Mouse (Mus musculus) gastrocnemius, postnatal 10 days (tissue): ENCODE data around the gene Sox30. TPM values are rescaled to one million over a fixed set of nuclear protein-coding genes. Genes with fewer than 3 reads are reported as not detected.

Source experiments
- DNase-seq: peaks from one replicate; pipeline ENCODE4 v3.0.0; 2021; ENCODE audit warnings: mixed read lengths
- long read RNA-seq, 2 experiments: library from polyadenylated mRNA; stranded (forward); transcript quantifications; one replicate each; pipeline ENCODE4 v2.0.0; 2021
- total RNA-seq, 2 experiments: library from RNA; stranded (reverse); gene quantifications; 2 replicates each; pipeline ENCODE4 v1.2.3; 2021

The Sox30 gene
- under 1 TPM in 1 of 2 experiments, not detected in 1; 0.07 TPM for total RNA-seq
- long read RNA-seq, experiment 1 = 0 reads
- long read RNA-seq, experiment 2 = 0 reads

GRCm38 (mm10) chr11:45979946-45980892, at the start of gene Sox30:
Gene Sox30 (plus strand): TSS chr11:45980310.
- DNase-seq = peak; percentile 52

- DNase-seq = no peak
Measured at GRCm38 (mm10) chr11:45932771-45933170, 47.3 kb upstream of the Sox30 start.

GRCm38 (mm10) chr11:45937478-45937877, 42.6 kb upstream of the Sox30 start:
- DNase-seq = no peak

- DNase-seq = no peak
Measured at GRCm38 (mm10) chr11:45938917-45939316, 41.2 kb upstream of the Sox30 start.

DNA sequence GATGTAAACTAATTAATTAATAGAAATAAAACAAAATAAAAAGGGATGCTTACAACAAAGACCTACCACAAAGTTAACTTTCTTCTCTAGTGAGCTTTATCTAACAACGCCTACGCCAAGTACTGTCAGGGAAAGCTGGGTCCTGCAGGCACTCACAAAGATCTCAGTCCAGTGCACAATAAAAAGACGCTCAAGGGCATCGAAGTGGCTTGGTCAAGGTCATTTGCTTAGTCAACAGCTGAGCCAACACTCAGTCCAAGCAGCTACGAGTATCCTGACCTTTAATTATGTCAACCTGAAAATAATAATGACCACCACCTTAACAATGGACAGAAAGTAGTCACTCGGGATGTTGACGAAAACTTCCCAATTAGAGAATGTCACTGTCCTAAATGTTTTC, 37.8 kb upstream of the Sox30 start:
- no peak for DNase-seq

DNA sequence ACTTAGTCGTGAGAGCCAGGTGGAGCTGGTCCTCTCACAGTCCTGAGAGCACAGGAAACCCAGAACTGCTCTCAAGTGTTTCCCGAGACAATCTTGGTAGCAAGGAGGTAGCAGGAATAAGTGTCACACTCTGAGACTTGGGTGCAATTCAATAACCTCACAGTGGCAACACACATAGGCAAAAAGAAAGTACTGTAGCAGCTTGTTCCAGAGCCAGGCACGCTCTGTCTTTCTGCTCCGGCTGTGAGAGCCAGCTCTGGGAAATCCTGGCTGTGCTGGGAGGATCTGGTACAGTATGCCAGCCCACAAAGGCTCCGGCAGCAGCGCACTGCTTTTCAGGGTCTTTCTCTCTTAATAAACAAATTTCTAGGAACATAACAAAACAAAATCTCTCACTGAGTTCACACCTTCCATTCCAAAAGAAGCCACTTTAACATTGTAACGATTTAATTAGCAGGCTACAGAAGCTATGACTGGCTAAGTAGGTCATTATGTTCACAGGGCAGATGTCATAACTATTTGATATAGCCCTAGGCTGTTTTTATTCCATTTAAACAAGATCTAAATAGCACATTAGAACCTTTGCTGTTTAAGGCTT, 36.9 kb upstream of the Sox30 start:
- peak; percentile 19 for DNase-seq

DNA sequence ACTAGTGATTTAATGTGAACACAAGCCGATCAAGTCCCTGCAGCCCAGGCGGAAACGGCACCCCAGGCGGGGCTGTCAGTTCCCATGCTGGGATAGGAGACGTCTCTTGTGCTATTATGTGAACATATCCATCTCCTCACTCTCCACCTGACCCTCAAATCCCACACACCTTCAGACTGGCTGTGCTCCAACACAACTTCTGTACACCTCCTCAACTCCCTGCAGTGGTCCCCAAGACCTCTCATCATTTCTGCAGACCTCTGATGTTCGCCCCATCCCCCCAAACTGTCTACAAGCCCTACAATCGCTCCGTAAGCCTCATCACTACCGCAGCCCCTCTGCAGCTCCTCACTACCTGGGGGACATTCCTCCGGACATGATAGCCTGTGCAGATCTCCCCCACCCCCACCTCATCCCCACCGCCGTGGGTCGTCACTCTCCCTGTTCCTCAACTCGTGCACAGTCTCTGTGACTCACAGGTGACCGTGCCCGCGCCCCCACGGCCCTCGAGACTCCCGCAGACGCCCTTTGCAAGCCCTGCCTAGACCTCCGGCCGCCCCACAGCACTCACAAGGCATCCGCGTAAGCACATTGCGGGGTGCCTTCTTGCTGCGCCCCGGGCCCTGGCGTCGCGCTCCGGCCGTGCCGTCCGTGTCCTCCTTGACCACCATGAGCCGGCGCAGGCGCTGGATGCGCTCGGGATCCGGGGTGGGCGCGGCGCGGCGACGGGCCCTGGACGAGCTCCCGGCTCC, 36.0 kb upstream of the Sox30 start:
- DNase-seq = peak; percentile 58

GRCm38 (mm10) chr11:45944643-45945156, 35.4 kb upstream of the Sox30 start, which contains the start of gene Lsm11:
Gene Lsm11 (minus strand): TSS chr11:45944935.
- peak; percentile 99 for DNase-seq

- DNase-seq = no peak
Measured at GRCm38 (mm10) chr11:45946796-45947195, 33.3 kb upstream of the Sox30 start.

- no peak for DNase-seq
Measured at GRCm38 (mm10) chr11:45947491-45947890, 32.6 kb upstream of the Sox30 start.

DNA sequence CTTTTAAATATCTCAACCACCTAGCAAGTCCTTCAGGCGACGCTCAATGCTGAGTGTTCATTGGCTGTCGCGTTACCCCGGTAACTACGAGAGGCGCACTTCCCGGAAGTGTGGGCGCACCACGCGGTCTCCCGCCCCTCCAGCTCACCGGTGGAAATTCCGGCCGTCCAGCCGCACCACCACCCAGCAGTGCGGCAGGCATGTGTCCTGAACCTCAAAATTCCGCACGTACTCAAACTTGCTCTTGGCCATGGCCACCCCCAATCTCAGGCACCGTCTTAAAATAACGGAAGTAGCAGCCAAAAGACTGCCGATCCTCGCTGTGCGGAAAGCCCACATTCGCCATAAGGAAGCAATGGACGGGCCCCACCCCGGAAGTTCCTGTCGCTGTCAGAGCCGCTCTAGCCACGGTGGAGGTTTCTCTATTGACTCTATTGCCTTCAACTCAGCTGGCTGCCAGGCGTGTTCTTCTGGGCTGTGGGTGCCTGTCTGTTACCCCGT, 24.9 kb upstream of the Sox30 start, which contains the start of gene Thg1l:
Gene Thg1l, minus strand, starts transcription at position 368 of the 501 bp plus-strand sequence.
- DNase-seq = peak; percentile 85

DNA sequence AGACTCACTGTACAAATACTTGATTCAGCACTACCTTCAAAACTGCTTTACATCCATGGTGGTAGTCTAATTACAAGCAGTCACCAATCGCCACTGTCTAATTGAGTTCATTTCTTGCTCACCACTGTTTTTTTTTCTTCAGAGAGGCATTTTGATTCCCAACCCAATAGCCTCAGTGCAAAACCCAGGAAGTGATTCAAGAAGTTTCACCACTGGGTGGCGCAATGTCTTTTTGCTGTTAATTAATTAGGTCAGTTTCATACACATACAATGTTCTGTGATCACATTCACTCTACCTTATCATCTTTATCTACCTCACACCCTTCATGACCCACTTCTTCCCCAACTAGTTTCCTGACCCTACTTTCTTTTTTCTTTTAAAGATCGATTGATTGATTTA, 20.5 kb upstream of the Sox30 start:
- DNase-seq = peak; percentile 24

GRCm38 (mm10) chr11:45960003-45960402, 20.1 kb upstream of the Sox30 start:
- DNase-seq = no peak

DNA sequence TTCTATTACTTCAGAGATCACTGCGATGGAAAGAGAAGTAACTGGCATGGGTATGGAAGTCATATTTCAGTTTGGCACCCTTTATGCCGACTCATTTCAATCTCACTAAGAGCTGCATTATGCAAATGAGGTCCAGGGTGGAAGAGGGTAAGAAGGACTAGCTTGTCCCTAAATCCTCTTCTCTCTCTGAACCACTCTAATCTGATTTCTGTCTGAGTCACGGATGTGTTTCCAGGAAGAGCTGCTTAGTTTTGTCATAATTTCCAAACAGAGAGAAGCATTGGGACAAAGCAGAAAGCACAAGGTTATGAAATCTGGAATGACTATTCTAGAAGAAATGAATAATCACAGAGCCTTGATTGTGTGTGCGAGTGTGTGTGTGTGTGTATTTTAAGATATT, 13.2 kb upstream of the Sox30 start:
- no peak for DNase-seq

DNA sequence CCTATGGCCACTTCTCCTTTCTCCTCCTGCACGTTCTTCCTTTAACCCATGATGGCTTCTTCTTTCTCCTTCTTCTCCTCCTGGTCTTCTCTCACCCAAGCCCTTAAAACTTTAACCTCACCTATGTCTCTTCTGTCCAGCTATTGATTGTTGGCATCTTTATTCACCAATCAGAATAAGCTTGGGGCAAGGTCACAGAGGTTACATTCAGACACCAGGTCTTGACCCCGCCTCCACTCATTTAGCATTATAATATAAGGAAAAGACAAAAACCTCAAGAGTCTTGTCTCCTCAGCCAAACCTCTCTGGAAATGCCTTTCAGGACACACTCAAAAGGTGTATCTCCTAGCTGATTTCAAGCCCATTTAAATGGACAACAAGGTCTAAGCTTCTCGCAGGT, 11.6 kb upstream of the Sox30 start:
- no peak for DNase-seq

DNA sequence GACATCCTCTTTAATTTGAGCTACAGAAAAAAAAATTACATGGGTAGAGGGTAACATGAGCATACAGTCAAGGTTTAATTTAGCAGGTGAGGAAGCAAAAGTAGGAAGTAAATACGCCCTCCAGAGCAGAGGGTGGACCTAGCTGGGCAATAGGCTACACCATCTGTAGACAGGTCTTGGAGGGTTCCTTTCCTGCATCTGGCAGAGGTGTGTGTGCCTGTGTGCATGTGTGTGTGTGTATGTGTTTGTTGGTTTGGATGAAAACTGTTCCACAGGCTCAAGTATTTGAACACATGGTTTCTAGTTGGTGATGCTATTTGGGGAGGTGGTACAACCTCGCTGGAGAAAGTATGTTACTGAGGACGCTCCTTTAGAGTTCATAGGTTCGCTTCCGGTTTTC, 6.5 kb upstream of the Sox30 start:
- DNase-seq = no peak

GRCm38 (mm10) chr11:45974466-45974865, 5.6 kb upstream of the Sox30 start:
- no peak for DNase-seq

DNA sequence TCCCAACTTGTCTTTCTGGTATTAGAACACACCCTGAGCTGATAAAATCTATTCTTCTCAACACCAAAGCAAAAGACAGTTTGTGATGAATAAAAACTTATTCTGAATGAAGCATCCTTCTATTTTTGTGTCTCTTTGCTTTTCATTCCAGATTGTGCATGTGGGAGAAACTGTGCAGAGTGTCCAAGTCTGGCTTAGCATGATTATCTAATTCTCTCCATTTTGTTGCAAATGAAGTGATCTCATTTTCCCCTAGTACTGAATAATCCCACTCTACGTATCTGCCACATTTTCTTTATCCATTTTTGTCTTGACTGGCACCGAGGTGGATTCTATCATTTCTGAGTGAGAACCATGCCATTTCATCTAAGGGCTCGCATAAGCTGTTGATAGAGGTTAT, 4.0 kb upstream of the Sox30 start:
- no peak for DNase-seq

DNA sequence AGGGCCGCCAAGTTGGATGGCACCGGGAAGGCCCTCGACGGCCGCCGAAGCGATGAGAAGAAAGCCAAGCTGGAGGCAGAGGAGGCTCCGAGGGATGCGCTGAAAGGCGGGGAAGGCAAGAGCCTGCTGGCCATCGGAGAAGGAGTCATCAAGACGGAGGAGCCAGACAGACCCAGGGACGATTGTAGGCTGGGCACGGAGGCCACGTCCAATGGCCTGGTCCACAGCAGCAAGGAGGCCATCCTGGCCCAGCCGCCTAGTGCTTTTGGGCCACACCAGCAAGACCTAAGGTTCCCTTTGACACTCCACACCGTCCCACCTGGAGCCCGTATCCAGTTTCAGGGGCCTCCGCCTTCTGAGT, 763 bp downstream of the Sox30 start:
- DNase-seq = no peak

GRCm38 (mm10) chr11:45991604-45992003, 11.5 kb downstream of the Sox30 start:
- peak; percentile 23 for DNase-seq

GRCm38 (mm10) chr11:45992087-45992486, 12.0 kb downstream of the Sox30 start:
- DNase-seq = no peak

DNA sequence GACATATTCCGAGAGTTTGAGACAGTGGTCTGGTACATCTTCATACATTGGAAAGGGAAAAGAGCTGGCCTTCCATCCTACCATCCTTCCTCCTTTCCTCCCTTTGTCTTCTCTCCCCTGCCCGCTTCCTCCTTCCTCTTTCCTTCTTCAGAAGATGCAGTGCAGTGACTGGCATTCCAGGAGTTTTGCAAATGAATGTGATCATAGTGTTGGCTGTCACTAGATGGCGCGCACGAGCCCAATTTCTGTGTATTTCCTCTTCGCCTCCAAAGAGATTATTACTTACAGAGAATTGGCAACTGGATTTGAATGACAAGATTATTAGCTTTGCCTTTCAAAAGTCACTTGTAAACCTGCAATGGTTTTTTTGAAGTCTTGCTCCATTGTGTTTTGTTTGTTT, 36.0 kb downstream of the Sox30 start:
- peak; percentile 84 for DNase-seq
